23 mouse cellular contexts compared by ENCODE assay signal in the genomic region with DNA sequence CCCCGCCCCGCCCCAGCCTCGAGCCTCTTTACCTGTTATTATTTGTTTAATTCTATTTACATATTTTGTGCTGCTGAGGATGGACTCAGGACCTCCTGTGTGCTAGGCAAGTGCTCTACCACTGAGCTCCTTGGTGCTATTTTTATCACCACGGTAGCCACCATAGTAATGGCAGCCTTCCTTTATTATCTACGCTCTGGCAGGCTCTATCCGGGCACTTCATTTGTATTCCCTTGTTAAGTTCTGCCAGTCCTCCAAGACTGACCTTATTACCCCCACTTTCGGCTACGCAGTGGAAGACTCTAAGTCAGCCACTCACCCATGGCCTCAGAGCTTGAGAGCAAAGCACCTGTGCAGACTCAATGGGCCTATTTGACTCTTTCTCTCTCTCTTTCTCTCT. TPM values are rescaled to one million over a fixed set of nuclear protein-coding genes. Genes with fewer than 3 reads are reported as not detected.
DNase-seq lines count a peak whose midpoint lies in the region; ATAC-seq and TF ChIP-seq lines count a peak whose summit lies in the region.
"Had no signal": no experiment of that assay in that cellular context is flagged by ENCODE, and none has a peak within 500 bp of the region (broad histone marks: within the 10 kb centered on the region; RNA-seq: fewer than 3 reads in every experiment).

No protein-coding gene starts in this region.

- H3K27me3 ChIP-seq in heart, adult 2 months (ENCODE audit: control insufficient read depth, insufficient read depth, low read length): peaks cover 2% of the 10 kb centered on the region; the same call in 1 of the 2 replicates
- peaks cover 26% of the 10 kb centered on the region for H3K27me3 ChIP-seq in heart, embryonic 13.5 days (replicated peaks)

- peaks cover 16% of the 10 kb centered on the region; the same call in 1 of the 2 replicates for H3K4me1 ChIP-seq in heart, adult 2 months (ENCODE audit: control insufficient read depth, insufficient read depth, low read length)
- peaks cover 92% of the 10 kb centered on the region for H3K4me1 ChIP-seq in heart, embryonic 13.5 days
- peaks cover 11% of the 10 kb centered on the region for H3K4me1 ChIP-seq in brown adipose tissue, adult 24 weeks (ENCODE audit: control insufficient read depth, insufficient read depth, insufficient read length, low read length)

- peak overlapping the region; percentile 87 for H3K27ac ChIP-seq in heart, adult 2 months
- H3K27ac ChIP-seq in heart, embryonic 13.5 days (replicated peaks): peak overlapping the region; percentile 88
- 0 out of 2 replicates have a peak overlapping the region, but pooled peaks have one; percentile 21 for H3K27ac ChIP-seq in brown adipose tissue, adult 24 weeks (replicated peaks; ENCODE audit: low read depth, low read length)
- H3K27ac ChIP-seq: embryonic facial prominence, embryonic 13.5 days; forebrain, embryonic 12.5 days; hindbrain, embryonic 13.5 days; hindbrain, postnatal 0 days had no signal

- intact Hi-C loops in heart, adult 2 months (cut with DNase I): no loop called here
- intact Hi-C loops in heart, postnatal 10 days (cut with DNase I): no loop called here

- ATAC-seq in heart, embryonic 13.5 days (ENCODE audit: extremely low read depth, insufficient number of reproducible peaks, low FRiP score, low TSS enrichment): no peak
- ATAC-seq: CD4-positive, CD25-positive, alpha-beta regulatory T cell, adult 4 months; forebrain, embryonic 16.5 days had no signal

- peaks cover 6% of the 10 kb centered on the region; the same call in 1 of the 2 replicates for H3K36me3 ChIP-seq in heart, adult 2 months (ENCODE audit: control insufficient read depth, insufficient read depth, low read length)
- H3K36me3 ChIP-seq in heart, embryonic 13.5 days: no peaks in the 10 kb centered on the region
- H3K36me3 ChIP-seq: embryonic facial prominence, embryonic 13.5 days; forebrain, embryonic 12.5 days; G1E; hindbrain, embryonic 13.5 days had no signal

- no peaks in the 10 kb centered on the region for H3K9me3 ChIP-seq in heart, embryonic 13.5 days
- H3K9me3 ChIP-seq: embryonic facial prominence, embryonic 13.5 days; forebrain, embryonic 12.5 days; hindbrain, embryonic 13.5 days had no signal

- TF ChIP-seq POLR2A in heart, adult 2 months (IDR thresholded peaks at IDR 0.05; ENCODE audit: insufficient read depth, low read depth, low read length): no peak

- WGBS in heart, adult 2 months: 64% methylated on average over 8 of the region's 8 CpGs
- 54% methylated on average over 8 of the region's 8 CpGs for WGBS in heart, embryonic 13.5 days

- H3K4me3 ChIP-seq in heart, adult 2 months: no peak overlapping the region
- no peak overlapping the region for H3K4me3 ChIP-seq in heart, embryonic 13.5 days
- no peak overlapping the region for H3K4me3 ChIP-seq in brown adipose tissue, adult 24 weeks (ENCODE audit: insufficient read depth, low read depth, low read length)
- H3K4me3 ChIP-seq: embryonic facial prominence, embryonic 13.5 days; forebrain, embryonic 12.5 days; hindbrain, embryonic 13.5 days had no signal

- H3K79me2 ChIP-seq in heart, adult 2 months (replicated peaks; ENCODE audit: control insufficient read depth, insufficient read depth, low read length): no peaks in the 10 kb centered on the region

- peak overlapping the region; percentile 94 for H3K4me2 ChIP-seq in heart, embryonic 13.5 days
- H3K4me2 ChIP-seq: embryonic facial prominence, embryonic 13.5 days; forebrain, embryonic 12.5 days; hindbrain, embryonic 13.5 days had no signal

- no peak for TF ChIP-seq CTCF in heart, adult 2 months (IDR thresholded peaks at IDR 0.05)

- peak; percentile 34 to 73 for DNase-seq in adrenal gland, adult (ENCODE audit: inconsistent age in 2 of 2, low spot score in 1 of 2)
- DNase-seq in adrenal gland, adult 8-10 months: no peak
- DNase-seq in heart, adult 2 months: no peak
- DNase-seq in heart, postnatal 10 days: no peak
- DNase-seq in heart, postnatal 4 days: no peak
- DNase-seq in testis, postnatal 14 days (ENCODE audit: low spot score): no peak
- DNase-seq: B cell, adult 2 months; gastrocnemius, postnatal 10 days; kidney, adult 11 months; kidney, adult 9 months had no signal

- no peak overlapping the region for H3K9ac ChIP-seq in heart, adult 2 months (ENCODE audit: low read depth, low read length)
- H3K9ac ChIP-seq in heart, embryonic 13.5 days: no peak overlapping the region
- H3K9ac ChIP-seq: embryonic facial prominence, embryonic 13.5 days; forebrain, embryonic 12.5 days; hindbrain, embryonic 13.5 days had no signal

- no peak for TF ChIP-seq EP300 in heart, adult 2 months (IDR thresholded peaks at IDR 0.05; ENCODE audit: insufficient read depth, low read depth, low read length)

RNA-seq across cellular contexts. Expression of gene Kcnk3, which starts 3.8 kb away (rescaled TPM):
- total RNA-seq in adrenal gland, adult 8-10 months (2022): 1,000 to 10,000 TPM; 1,385 to 1,638 (median 1,575) TPM
- 100 to 1,000 TPM; 259 to 300 TPM for total RNA-seq in heart, adult 2 months (2021)
- polyA plus RNA-seq in heart, adult 2 months (2012; rRNA removed): 382 and 432 TPM in 2 replicates
- total RNA-seq in heart, postnatal 10 days (2021): 100 to 1,000 TPM; 159 to 183 TPM
- polyA plus RNA-seq in heart, embryonic 13.5 days (2015; fragmentation: Nextera tagmentation; extraction: Ambion mirVana): 28.9 and 29.1 TPM in 2 replicates
- 100 to 1,000 TPM; 145 TPM for total RNA-seq in heart, postnatal 4 days (2021)
- 118 and 132 TPM in 2 replicates for polyA plus RNA-seq in brown adipose tissue, adult 24 weeks (2012; ENCODE audit: insufficient read depth, insufficient read length, missing spikeins)
- polyA plus RNA-seq: G1E had no signal

RNA-seq across cellular contexts. Expression of gene Cib4, which starts 46.1 kb away (rescaled TPM):
- 1 to 10 TPM; 1.9 to 6.7 (median 3.7) TPM for total RNA-seq in adrenal gland, adult 8-10 months (2022)
- total RNA-seq in heart, adult 2 months (2021): not detected
- 0.56 TPM in 1 of 2 replicates, not detected in the other for polyA plus RNA-seq in heart, adult 2 months (2012; rRNA removed)
- total RNA-seq in heart, postnatal 10 days (2021): not detected
- polyA plus RNA-seq in heart, embryonic 13.5 days (2015; fragmentation: Nextera tagmentation; extraction: Ambion mirVana): not detected in 2 replicates
- total RNA-seq in heart, postnatal 4 days (2021): not detected
- polyA plus RNA-seq in brown adipose tissue, adult 24 weeks (2012; ENCODE audit: insufficient read depth, insufficient read length, missing spikeins): not detected in 2 replicates
- total RNA-seq: G1E; gastrocnemius, postnatal 10 days; gastrocnemius, postnatal 4 days; hematopoietic stem cell, adult 5-6 weeks; hindbrain, postnatal 0 days had no signal
- polyA plus RNA-seq: CD4-positive, CD25-positive, alpha-beta regulatory T cell, adult 4 months; embryonic facial prominence, embryonic 13.5 days; forebrain, embryonic 12.5 days; forebrain, embryonic 16.5 days; frontal cortex, adult 2 months; G1E; hindbrain, embryonic 13.5 days; hindbrain, postnatal 0 days; intestine, embryonic 14.5 days had no signal

RNA-seq across cellular contexts. Expression of gene Slc35f6, which starts 55.9 kb away (rescaled TPM):
- total RNA-seq in adrenal gland, adult 8-10 months (2022): 10 to 100 TPM; 39.8 to 60.3 (median 49.4) TPM
- total RNA-seq in heart, adult 2 months (2021): 10 to 100 TPM; 47.2 to 49.9 TPM
- 119 and 154 TPM in 2 replicates for polyA plus RNA-seq in heart, adult 2 months (2012; rRNA removed)
- total RNA-seq in heart, postnatal 10 days (2021): 10 to 100 TPM; 42.1 to 45.4 TPM
- polyA plus RNA-seq in heart, embryonic 13.5 days (2015; fragmentation: Nextera tagmentation; extraction: Ambion mirVana): 21.9 and 22.6 TPM in 2 replicates
- 10 to 100 TPM; 35.1 to 38.5 TPM for total RNA-seq in heart, postnatal 4 days (2021)
- polyA plus RNA-seq in brown adipose tissue, adult 24 weeks (2012; ENCODE audit: insufficient read depth, insufficient read length, missing spikeins): 20.9 and 21.8 TPM in 2 replicates

Comparison
In these comparisons a context has a peak if more than half of its experiments do, and no peak if none do; other contexts are left out.
1. DNase-seq: peak in adrenal gland, adult (2 of 2); none in adrenal gland, adult 8-10 months (single experiment), heart, adult 2 months (0 of 2), heart, postnatal 10 days (0 of 2), heart, postnatal 4 days (single experiment) and testis, postnatal 14 days (single experiment).
2. H3K27ac ChIP-seq: peak in every context shown above with its lines; median percentile 88 in heart, embryonic 13.5 days; 87 in heart, adult 2 months; 21 in brown adipose tissue, adult 24 weeks.
3. RNA of gene Kcnk3, which starts 3.8 kb away (total RNA-seq): 1,385 to 1,638 TPM in adrenal gland, adult 8-10 months; 259 to 300 TPM in heart, adult 2 months, 159 to 183 TPM in heart, postnatal 10 days and 145 TPM in heart, postnatal 4 days; every median in the first group is over 4 times any median in the second.